Mouse (Mus musculus): ENCODE results near the gene Gm10295.

GRCm38 (mm10) chr7:71384921-71385320 lies 33.6 kb upstream of the Gm10295 start:
- TF ChIP-seq CTCF (IDR thresholded peaks at IDR 0.05; ENCODE audit: borderline replicate concordance, control insufficient read depth, extremely low read depth, insufficient read depth, low read length, poor library complexity): no peak
- no peak for TF ChIP-seq POLR2A (IDR thresholded peaks at IDR 0.05; ENCODE audit: control insufficient read depth, extremely low read depth, insufficient read depth, low read length, poor library complexity)
